Mouse (Mus musculus): ENCODE results near the gene Klf16. TPM values are rescaled to one million over a fixed set of nuclear protein-coding genes. Genes with fewer than 3 reads are reported as not detected.

Klf16 gene
- polyA plus RNA-seq, 1 experiment, result 16.0 TPM

GRCm38 (mm10) chr10:80566375-80567092 lies 10.6 kb downstream of the Klf16 start:
- no peak overlapping the region for H3ac ChIP-seq (ENCODE audit: control insufficient read depth, insufficient read length)
- H3K27me3 ChIP-seq (ENCODE audit: control insufficient read depth, insufficient read depth, insufficient read length), result no peaks in the 10 kb centered on the region
- peaks cover 5% of the 10 kb centered on the region for H3K36me3 ChIP-seq (ENCODE audit: control insufficient read depth, insufficient read depth)
- TF ChIP-seq CEBPB (IDR thresholded peaks at IDR 0.05; ENCODE audit: insufficient read depth, poor library complexity, severe bottlenecking) (no peak), MAX (IDR thresholded peaks at IDR 0.05; ENCODE audit: low read depth) (no peak), TCF12 (IDR thresholded peaks at IDR 0.05; ENCODE audit: insufficient read depth, poor library complexity, severe bottlenecking) (peak; percentile 5), E2F4 (IDR thresholded peaks at IDR 0.05; ENCODE audit: insufficient read depth) (no peak), MYOG (IDR thresholded peaks at IDR 0.05; ENCODE audit: control insufficient read depth in 1 of 3, insufficient read depth in 1 of 3, insufficient read length in 2 of 3, low read depth in 2 of 3) (peak; percentile 53 to 92 (median 87)), REST (IDR thresholded peaks at IDR 0.05; ENCODE audit: insufficient read depth, insufficient read length) (no peak), USF1 (IDR thresholded peaks at IDR 0.05; ENCODE audit: low read depth) (no peak), POLR2A (IDR thresholded peaks at IDR 0.05; ENCODE audit: insufficient read length, low read depth) (no peak), POLR2AphosphoS2 (IDR thresholded peaks at IDR 0.05; ENCODE audit: insufficient read length, low read depth) (peak; percentile 50), TCF3 (IDR thresholded peaks at IDR 0.05; ENCODE audit: insufficient read length, low read depth) (peak; percentile 54), MYOD1 (IDR thresholded peaks at IDR 0.05; ENCODE audit: control insufficient read depth in 1 of 3, insufficient read length in 2 of 3, low read depth in 2 of 3) (peak in 2 of 3 experiments; percentile 94 to 95), SRF (IDR thresholded peaks at IDR 0.05; ENCODE audit: control insufficient read depth, insufficient read length, low read depth) (no peak)
- no peak overlapping the region for H3K4me3 ChIP-seq
- H3K79me2 ChIP-seq (ENCODE audit: control insufficient read depth, insufficient read depth), result peaks cover 16% of the 10 kb centered on the region
- no peak overlapping the region for H3K4me2 ChIP-seq (ENCODE audit: low read depth)

GRCm38 (mm10) chr10:80561116-80561944 lies 15.8 kb downstream of the Klf16 start, which contains the start of gene Rexo1:
Rexo1 (minus strand) TSS chr10:80561560.
- TF ChIP-seq POLR2AphosphoS2 (IDR thresholded peaks at IDR 0.05; ENCODE audit: insufficient read length, low read depth) (peak; percentile 12), SRF (IDR thresholded peaks at IDR 0.05; ENCODE audit: control insufficient read depth, insufficient read length, low read depth) (peak; percentile 98), POLR2A (IDR thresholded peaks at IDR 0.05; ENCODE audit: insufficient read length, low read depth) (peak; percentile 25), E2F4 (IDR thresholded peaks at IDR 0.05; ENCODE audit: insufficient read depth) (no peak), TCF12 (IDR thresholded peaks at IDR 0.05; ENCODE audit: insufficient read depth, poor library complexity, severe bottlenecking) (no peak), REST (IDR thresholded peaks at IDR 0.05; ENCODE audit: insufficient read depth, insufficient read length) (no peak), USF1 (IDR thresholded peaks at IDR 0.05; ENCODE audit: low read depth) (no peak), CEBPB (IDR thresholded peaks at IDR 0.05; ENCODE audit: insufficient read depth, poor library complexity, severe bottlenecking) (no peak), MAX (IDR thresholded peaks at IDR 0.05; ENCODE audit: low read depth) (peak; percentile 98), TCF3 (IDR thresholded peaks at IDR 0.05; ENCODE audit: insufficient read length, low read depth) (no peak), MYOG (IDR thresholded peaks at IDR 0.05; ENCODE audit: control insufficient read depth in 1 of 3, insufficient read depth in 1 of 3, insufficient read length in 2 of 3, low read depth in 2 of 3) (no peak), MYOD1 (IDR thresholded peaks at IDR 0.05; ENCODE audit: control insufficient read depth in 1 of 3, insufficient read length in 2 of 3, low read depth in 2 of 3) (no peak)
- Histone ChIP-seq H3K27me3 (ENCODE audit: control insufficient read depth, insufficient read depth, insufficient read length) (no peaks in the 10 kb centered on the region), H3ac (ENCODE audit: control insufficient read depth, insufficient read length) (peak within 1 kb of the TSS; percentile 84), H3K4me3 (peak within 1 kb of the TSS; percentile 98), H3K4me2 (ENCODE audit: low read depth) (peak within 1 kb of the TSS; percentile 98), H3K79me2 (ENCODE audit: control insufficient read depth, insufficient read depth) (peaks cover 49% of the 10 kb centered on the region), H3K36me3 (ENCODE audit: control insufficient read depth, insufficient read depth) (peaks cover 5% of the 10 kb centered on the region)

- peaks cover 54% of the 10 kb centered on the region for H3K79me2 ChIP-seq (ENCODE audit: control insufficient read depth, insufficient read depth)
- peak overlapping the region; percentile 98 for H3K4me3 ChIP-seq
- TF ChIP-seq MYOG (IDR thresholded peaks at IDR 0.05; ENCODE audit: control insufficient read depth in 1 of 3, insufficient read depth in 1 of 3, insufficient read length in 2 of 3, low read depth in 2 of 3) (no peak), CEBPB (IDR thresholded peaks at IDR 0.05; ENCODE audit: insufficient read depth, poor library complexity, severe bottlenecking) (no peak), SRF (IDR thresholded peaks at IDR 0.05; ENCODE audit: control insufficient read depth, insufficient read length, low read depth) (no peak), POLR2AphosphoS2 (IDR thresholded peaks at IDR 0.05; ENCODE audit: insufficient read length, low read depth) (no peak), REST (IDR thresholded peaks at IDR 0.05; ENCODE audit: insufficient read depth, insufficient read length) (no peak), TCF3 (IDR thresholded peaks at IDR 0.05; ENCODE audit: insufficient read length, low read depth) (no peak), MYOD1 (IDR thresholded peaks at IDR 0.05; ENCODE audit: control insufficient read depth in 1 of 3, insufficient read length in 2 of 3, low read depth in 2 of 3) (no peak), TCF12 (IDR thresholded peaks at IDR 0.05; ENCODE audit: insufficient read depth, poor library complexity, severe bottlenecking) (no peak), E2F4 (IDR thresholded peaks at IDR 0.05; ENCODE audit: insufficient read depth) (no peak), MAX (IDR thresholded peaks at IDR 0.05; ENCODE audit: low read depth) (no peak), POLR2A (IDR thresholded peaks at IDR 0.05; ENCODE audit: insufficient read length, low read depth) (no peak), USF1 (IDR thresholded peaks at IDR 0.05; ENCODE audit: low read depth) (no peak)
- peak overlapping the region; percentile 84 for H3ac ChIP-seq (ENCODE audit: control insufficient read depth, insufficient read length)
- peaks cover 5% of the 10 kb centered on the region for H3K36me3 ChIP-seq (ENCODE audit: control insufficient read depth, insufficient read depth)
- peak overlapping the region; percentile 98 for H3K4me2 ChIP-seq (ENCODE audit: low read depth)
- H3K27me3 ChIP-seq (ENCODE audit: control insufficient read depth, insufficient read depth, insufficient read length), result no peaks in the 10 kb centered on the region
These were observed 16.5 kb downstream of the Klf16 start for GRCm38 (mm10) chr10:80560621-80561020.

GRCm38 (mm10) chr10:80559431-80559830 lies 17.7 kb downstream of the Klf16 start:
- Histone ChIP-seq H3ac (ENCODE audit: control insufficient read depth, insufficient read length) (no peak overlapping the region), H3K79me2 (ENCODE audit: control insufficient read depth, insufficient read depth) (peaks cover 63% of the 10 kb centered on the region), H3K4me3 (peak overlapping the region; percentile 98), H3K27me3 (ENCODE audit: control insufficient read depth, insufficient read depth, insufficient read length) (no peaks in the 10 kb centered on the region), H3K4me2 (ENCODE audit: low read depth) (no peak overlapping the region), H3K36me3 (ENCODE audit: control insufficient read depth, insufficient read depth) (no peaks in the 10 kb centered on the region)
- no peak for TF ChIP-seq TCF12 (IDR thresholded peaks at IDR 0.05; ENCODE audit: insufficient read depth, poor library complexity, severe bottlenecking)
- no peak for TF ChIP-seq MYOD1 (IDR thresholded peaks at IDR 0.05; ENCODE audit: control insufficient read depth in 1 of 3, insufficient read length in 2 of 3, low read depth in 2 of 3)
- no peak for TF ChIP-seq CEBPB (IDR thresholded peaks at IDR 0.05; ENCODE audit: insufficient read depth, poor library complexity, severe bottlenecking)
- TF ChIP-seq E2F4 (IDR thresholded peaks at IDR 0.05; ENCODE audit: insufficient read depth), result no peak
- TF ChIP-seq POLR2AphosphoS2 (IDR thresholded peaks at IDR 0.05; ENCODE audit: insufficient read length, low read depth), result no peak
- no peak for TF ChIP-seq MYOG (IDR thresholded peaks at IDR 0.05; ENCODE audit: control insufficient read depth in 1 of 3, insufficient read depth in 1 of 3, insufficient read length in 2 of 3, low read depth in 2 of 3)

All from myocyte (in vitro differentiated cells).